Mouse (Mus musculus) olfactory bulb, adult 2 months (tissue): ENCODE results near the gene Malrd1.

Source experiments
- CTCF ChIP-seq: fragments of 200-500 bp; IDR thresholded peaks from 2 replicates; pipeline ENCODE4 v1.5.1; 2012; ENCODE audit warnings: low read depth, mild to moderate bottlenecking, low read length, moderate library complexity; ENCODE audit not compliant: insufficient read depth
- POLR2A ChIP-seq: fragments of 200-500 bp; IDR thresholded peaks from 2 replicates; pipeline ENCODE4 v1.6.1; 2012; ENCODE audit warnings: mild to moderate bottlenecking, low read depth, low read length, moderate library complexity; ENCODE audit not compliant: insufficient read depth

GRCm38 (mm10) chr2:15926041-15926440 is 399.8 kb downstream of the Malrd1 start:
- TF ChIP-seq CTCF (no peak), POLR2A (no peak)
